Mouse (Mus musculus): ENCODE results near the gene Emc7.
"Not testable (repeated sequence)": the region's sequence is repeated elsewhere in the genome, so short reads cannot be mapped to it uniquely, and the experiment has no call there.

Emc7 gene

GRCm38 (mm10) chr2:112454862-112455564 is at the start of gene Emc7:
Gene Emc7, plus strand, starts transcription at chr2:112454997.
- DNase-seq (ENCODE audit: low spot score in 2 of 2) = peak; percentile 89 to 97

- no peak for DNase-seq (ENCODE audit: low spot score in 2 of 2)
Observed at GRCm38 (mm10) chr2:112407030-112407429, 47.8 kb upstream of the Emc7 start.

- DNase-seq (ENCODE audit: low spot score in 2 of 2) = no peak
Observed at GRCm38 (mm10) chr2:112425308-112425707, 29.5 kb upstream of the Emc7 start.

- DNase-seq (ENCODE audit: low spot score in 2 of 2) = not testable (repeated sequence)
Observed at GRCm38 (mm10) chr2:112428534-112428933, 26.3 kb upstream of the Emc7 start.

GRCm38 (mm10) chr2:112429665-112430064 is 25.1 kb upstream of the Emc7 start:
- no peak for DNase-seq (ENCODE audit: low spot score in 2 of 2)

GRCm38 (mm10) chr2:112430403-112430802 is 24.4 kb upstream of the Emc7 start:
- DNase-seq (ENCODE audit: low spot score in 2 of 2) = no peak

GRCm38 (mm10) chr2:112432523-112432922 is 22.3 kb upstream of the Emc7 start:
- no peak for DNase-seq (ENCODE audit: low spot score in 2 of 2)

- no peak for DNase-seq (ENCODE audit: low spot score in 2 of 2)
Observed at GRCm38 (mm10) chr2:112433359-112433758, 21.4 kb upstream of the Emc7 start.

- no peak for DNase-seq (ENCODE audit: low spot score in 2 of 2)
Observed at GRCm38 (mm10) chr2:112436292-112436691, 18.5 kb upstream of the Emc7 start.

- DNase-seq (ENCODE audit: low spot score in 2 of 2) = no peak
Observed at GRCm38 (mm10) chr2:112437589-112437988, 17.2 kb upstream of the Emc7 start.

- DNase-seq (ENCODE audit: low spot score in 2 of 2) = no peak
Observed at GRCm38 (mm10) chr2:112443491-112443890, 11.3 kb upstream of the Emc7 start.

- DNase-seq (ENCODE audit: low spot score in 2 of 2) = no peak
Observed at GRCm38 (mm10) chr2:112445511-112445910, 9.3 kb upstream of the Emc7 start.

- DNase-seq (ENCODE audit: low spot score in 2 of 2) = not testable (repeated sequence)
Observed at GRCm38 (mm10) chr2:112448046-112448445, 6.8 kb upstream of the Emc7 start.

- no peak for DNase-seq (ENCODE audit: low spot score in 2 of 2)
Observed at GRCm38 (mm10) chr2:112448510-112449059, 6.2 kb upstream of the Emc7 start.

- DNase-seq (ENCODE audit: low spot score in 2 of 2) = no peak
Observed at GRCm38 (mm10) chr2:112449597-112450296, 5.0 kb upstream of the Emc7 start.

- not testable (repeated sequence) for DNase-seq (ENCODE audit: low spot score in 2 of 2)
Observed at GRCm38 (mm10) chr2:112452513-112452912, 2.3 kb upstream of the Emc7 start.

GRCm38 (mm10) chr2:112454125-112454861 is 504 bp upstream of the Emc7 start:
- DNase-seq (ENCODE audit: low spot score in 2 of 2) = no peak

GRCm38 (mm10) chr2:112460557-112460956 is 5.8 kb downstream of the Emc7 start:
- DNase-seq (ENCODE audit: low spot score in 2 of 2) = no peak

- no peak for DNase-seq (ENCODE audit: low spot score in 2 of 2)
Observed at GRCm38 (mm10) chr2:112469542-112469941, 14.7 kb downstream of the Emc7 start.

- DNase-seq (ENCODE audit: low spot score in 2 of 2) = no peak
Observed at GRCm38 (mm10) chr2:112470961-112471381, 16.2 kb downstream of the Emc7 start.

- no peak for DNase-seq (ENCODE audit: low spot score in 2 of 2)
Observed at GRCm38 (mm10) chr2:112472076-112472475, 17.3 kb downstream of the Emc7 start.
